Mouse (Mus musculus): ENCODE results near the gene Tsacc.

DNA sequence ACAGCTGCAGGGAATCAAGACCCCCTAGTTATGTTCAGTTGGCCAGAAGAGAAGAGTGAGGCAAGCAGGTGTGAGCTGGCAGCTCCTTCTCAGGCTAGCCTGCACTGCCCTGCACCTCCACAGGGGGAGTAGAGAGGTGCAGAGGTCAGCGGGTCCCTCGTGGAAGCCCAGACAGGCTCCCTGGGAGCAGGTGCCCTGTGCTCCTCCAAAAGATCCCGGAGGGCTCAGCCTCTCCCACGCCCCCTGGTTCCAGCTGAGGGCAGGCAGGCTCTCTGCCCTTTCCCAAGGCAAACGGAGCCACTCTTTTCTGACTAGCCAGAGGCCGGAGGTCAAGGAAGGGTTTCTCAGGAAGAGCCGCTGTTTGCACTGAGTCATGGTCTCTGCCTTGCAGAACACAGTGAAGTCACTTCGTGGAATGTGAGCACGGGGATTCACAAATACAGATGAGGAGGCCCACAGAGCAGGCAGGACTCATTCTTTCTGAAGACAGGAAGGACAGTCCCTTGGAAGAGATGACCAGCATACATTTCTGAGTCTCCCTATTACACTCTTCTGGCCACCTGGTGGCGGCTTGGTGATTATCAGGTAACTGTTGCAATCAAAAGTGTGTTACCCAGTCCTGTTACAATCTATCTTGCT is 59.1 kb downstream of the Tsacc start:
- TF ChIP-seq CTCF (IDR thresholded peaks at IDR 0.05; ENCODE audit: borderline replicate concordance, insufficient read depth, low read depth, low read length) = peak; percentile 48
- no peak for TF ChIP-seq POLR2A (IDR thresholded peaks at IDR 0.05; ENCODE audit: borderline replicate concordance, insufficient read depth, low read length)

All from cerebellum, adult 2 months (tissue).